Mouse (Mus musculus): ENCODE data around the gene Phldb2.

DNA sequence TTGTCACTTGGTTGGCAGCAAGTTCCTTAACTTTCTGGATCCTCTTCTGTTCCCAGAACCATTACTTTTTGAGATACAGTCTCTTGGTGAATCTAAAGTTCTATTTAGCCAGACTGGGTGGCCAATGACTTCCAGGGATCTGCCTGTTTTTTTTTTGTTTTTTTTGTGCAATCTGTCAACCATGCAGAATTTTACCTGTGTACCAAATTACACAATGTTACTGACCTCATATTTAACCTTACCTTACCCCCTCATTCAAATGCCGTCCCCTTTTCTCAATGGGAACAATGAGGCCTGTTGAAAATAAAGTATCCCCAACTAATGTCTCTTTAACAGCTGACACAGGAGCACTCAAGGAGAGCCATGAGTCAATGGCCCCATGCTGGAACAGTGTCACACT lies 22.9 kb upstream of the Phldb2 start:
- TF ChIP-seq ZNF384 (IDR thresholded peaks at IDR 0.05; ENCODE audit: low read depth, low read length) (no peak), MAX (IDR thresholded peaks at IDR 0.05; ENCODE audit: low read length) (no peak), CTCF (IDR thresholded peaks at IDR 0.05 in 2 of 3, conservative IDR thresholded peaks at IDR 0.05 in 1 of 3; ENCODE audit: control insufficient read depth in 1 of 3, insufficient read depth in 1 of 3, low read depth in 2 of 3, low read length in 3 of 3, poor library complexity in 1 of 3, severe bottlenecking in 1 of 3) (no peak), KAT2A (conservative IDR thresholded peaks at IDR 0.05; ENCODE audit: low read depth, low read length) (no peak), ELF1 (IDR thresholded peaks at IDR 0.05; ENCODE audit: low read depth, low read length) (no peak), EP300 (IDR thresholded peaks at IDR 0.05; ENCODE audit: low read depth in 1 of 2, low read length in 2 of 2) (no peak), POLR2A (IDR thresholded peaks at IDR 0.05; ENCODE audit: control insufficient read depth in 1 of 2, insufficient read depth in 1 of 2, low read depth in 1 of 2, low read length in 2 of 2, poor library complexity in 1 of 2) (no peak), HCFC1 (IDR thresholded peaks at IDR 0.05; ENCODE audit: low read depth, low read length) (no peak), ZMIZ1 (IDR thresholded peaks at IDR 0.05; ENCODE audit: low read depth, low read length) (no peak), MAFK (IDR thresholded peaks at IDR 0.05; ENCODE audit: borderline replicate concordance, low read depth, low read length) (no peak)
